Mouse (Mus musculus): Measurements from ENCODE around the gene Vti1a.

The Vti1a gene

DNA sequence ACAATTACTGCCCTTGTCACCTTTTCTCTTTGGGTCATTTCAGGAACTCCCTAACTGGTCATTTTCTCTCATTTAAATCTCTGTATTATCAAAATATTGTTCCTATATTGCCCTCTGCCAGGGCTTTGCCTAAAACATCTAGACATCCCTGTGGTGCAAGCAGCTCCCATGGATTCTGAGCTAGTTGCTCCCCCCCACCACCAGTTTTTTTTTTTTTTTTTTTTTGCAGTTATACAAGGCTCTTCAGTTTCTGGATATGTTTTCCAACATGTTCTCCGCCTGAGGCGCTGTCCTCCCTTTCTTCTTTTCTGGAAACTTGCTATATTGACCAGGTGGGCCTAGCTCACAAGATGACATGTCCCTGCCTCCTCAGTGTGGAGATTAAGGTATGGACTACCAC is 2.4 kb upstream of the Vti1a start:
- no peak for DNase-seq (ENCODE audit: low read depth, low spot score)

DNA sequence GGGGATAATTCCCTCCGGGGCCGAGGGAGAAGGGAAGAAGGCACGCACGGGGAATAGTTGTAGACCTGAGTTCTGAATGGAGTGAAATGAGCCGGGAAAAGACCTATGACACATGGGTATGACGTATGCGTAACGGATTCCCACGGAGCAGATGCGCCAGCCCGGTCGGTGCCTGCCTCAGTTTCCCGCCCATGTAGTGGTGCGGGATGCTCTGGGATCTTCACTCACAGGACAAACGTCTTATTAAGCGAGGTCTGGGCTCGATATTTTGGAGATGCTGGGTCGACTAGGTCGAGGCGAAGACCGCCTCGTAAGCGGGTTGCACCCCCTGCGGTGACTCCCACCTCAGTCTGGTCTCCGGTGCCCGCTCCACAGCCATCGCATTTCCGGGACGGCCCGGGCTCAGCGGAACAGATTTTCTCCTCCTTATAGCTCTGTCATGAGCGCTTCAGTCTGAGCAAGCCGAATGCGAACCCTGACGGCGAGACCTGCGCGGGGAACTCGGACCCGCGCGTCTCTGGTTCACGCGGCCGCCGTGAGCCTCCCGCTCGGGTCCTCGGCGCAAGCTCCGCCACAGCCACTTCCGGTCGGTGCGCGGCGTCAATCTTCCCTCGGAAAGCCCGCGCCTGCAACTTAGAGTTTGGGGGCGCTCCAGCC is 515 bp upstream of the Vti1a start, which contains the start of gene Zdhhc6:
TSS of gene Zdhhc6 (minus strand) at position 581 of the 657 bp plus-strand sequence.
- DNase-seq (ENCODE audit: low read depth, low spot score) = no peak

DNA sequence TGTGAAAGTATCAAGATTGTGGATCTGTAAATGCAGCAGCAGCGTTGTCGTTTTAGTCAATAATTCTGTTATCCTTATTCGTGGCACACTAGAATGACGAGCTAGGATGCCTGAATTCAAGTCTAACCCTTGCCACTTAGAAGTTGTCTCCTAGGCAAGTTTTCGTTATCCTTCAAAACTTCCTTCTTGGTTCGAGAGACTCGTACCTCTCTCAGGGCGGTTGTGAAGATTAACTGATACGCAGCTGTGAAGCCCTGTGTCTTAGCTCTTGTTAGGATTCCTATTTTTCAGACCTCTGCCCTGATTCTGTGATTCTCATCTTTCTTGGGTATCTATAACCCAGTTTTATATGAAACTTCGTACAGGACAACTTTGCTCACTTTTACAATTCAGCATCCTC is 806 bp downstream of the Vti1a start:
- no peak for DNase-seq (ENCODE audit: low read depth, low spot score)

DNA sequence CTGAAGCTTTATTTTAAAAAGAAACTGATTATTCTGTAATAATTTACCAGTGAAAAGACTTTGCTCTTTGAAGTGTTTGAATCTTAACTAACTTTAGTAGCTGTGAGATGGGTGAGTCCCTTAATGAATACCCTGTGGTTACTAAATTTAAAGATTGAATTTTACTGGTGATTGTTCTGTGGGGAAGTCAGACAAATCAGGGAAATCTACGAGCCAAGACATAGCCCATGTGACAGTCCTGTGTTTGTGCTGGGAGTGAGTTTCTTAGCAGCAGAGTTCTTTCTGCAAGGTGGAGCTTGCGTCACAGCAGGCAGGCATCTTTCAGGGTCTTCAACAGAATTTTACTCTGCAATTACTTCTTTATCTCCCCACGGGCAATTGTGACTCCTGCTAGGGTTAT is 2.9 kb downstream of the Vti1a start:
- DNase-seq (ENCODE audit: low read depth, low spot score) = no peak

DNA sequence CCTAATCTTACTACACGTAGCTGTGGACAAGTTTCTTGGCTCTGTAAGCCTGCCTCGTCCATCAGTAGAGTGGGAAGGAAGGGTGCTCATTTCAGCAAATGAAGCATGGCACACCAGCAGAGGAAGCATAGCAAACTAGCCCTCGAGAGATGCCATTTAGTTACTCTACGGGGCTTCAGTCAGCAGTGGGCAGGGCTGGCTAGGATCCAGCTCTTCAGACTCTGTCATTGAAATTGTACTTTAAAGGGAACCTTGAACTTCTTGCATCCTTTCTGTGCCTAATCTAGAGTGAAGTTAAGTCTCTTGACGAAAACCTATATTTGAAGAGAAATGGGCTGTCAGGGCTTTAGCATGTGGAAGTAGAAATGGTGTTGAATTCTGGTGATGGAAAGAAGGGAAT is 3.4 kb downstream of the Vti1a start:
- no peak for DNase-seq (ENCODE audit: low read depth, low spot score)

DNA sequence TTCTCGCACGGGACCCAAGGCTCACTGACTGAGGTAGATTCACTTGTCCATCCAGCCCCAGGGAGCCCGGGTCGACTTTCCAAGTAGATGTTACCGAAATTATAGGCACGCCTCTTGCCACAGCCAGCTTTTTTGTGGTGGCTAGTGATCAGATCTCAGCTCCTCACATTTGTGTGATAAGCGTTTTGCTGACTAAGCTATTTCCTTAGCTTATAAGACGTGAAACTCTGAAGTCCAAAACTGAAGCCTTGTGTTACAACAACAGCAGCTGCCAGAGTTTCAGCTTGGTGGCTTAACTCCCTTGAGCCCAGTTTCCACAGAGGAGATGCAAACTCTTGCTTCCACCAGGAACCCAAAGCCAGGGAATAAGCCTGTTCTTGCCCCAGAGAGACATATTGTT is 6.5 kb downstream of the Vti1a start:
- no peak for DNase-seq (ENCODE audit: low read depth, low spot score)

DNA sequence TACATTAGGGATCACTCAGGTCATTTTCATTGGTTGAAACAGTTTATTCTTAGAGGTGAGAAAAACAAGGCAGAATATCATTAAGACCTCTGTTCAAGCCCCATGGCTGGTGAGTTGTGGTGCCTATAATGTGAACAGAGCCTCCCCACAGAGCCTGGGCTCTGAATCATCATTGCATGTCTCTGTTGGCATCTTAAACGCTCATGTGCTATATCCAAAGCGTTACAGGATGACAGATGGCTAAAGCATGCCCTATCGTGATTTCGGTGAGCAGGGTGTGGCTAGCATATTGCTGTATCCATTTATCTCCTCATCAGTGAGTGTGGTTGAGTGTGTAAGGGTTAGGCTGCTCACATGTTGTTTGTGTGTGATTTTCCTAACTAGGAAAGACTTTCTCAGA is 11.4 kb downstream of the Vti1a start:
- DNase-seq (ENCODE audit: low read depth, low spot score) = no peak

DNA sequence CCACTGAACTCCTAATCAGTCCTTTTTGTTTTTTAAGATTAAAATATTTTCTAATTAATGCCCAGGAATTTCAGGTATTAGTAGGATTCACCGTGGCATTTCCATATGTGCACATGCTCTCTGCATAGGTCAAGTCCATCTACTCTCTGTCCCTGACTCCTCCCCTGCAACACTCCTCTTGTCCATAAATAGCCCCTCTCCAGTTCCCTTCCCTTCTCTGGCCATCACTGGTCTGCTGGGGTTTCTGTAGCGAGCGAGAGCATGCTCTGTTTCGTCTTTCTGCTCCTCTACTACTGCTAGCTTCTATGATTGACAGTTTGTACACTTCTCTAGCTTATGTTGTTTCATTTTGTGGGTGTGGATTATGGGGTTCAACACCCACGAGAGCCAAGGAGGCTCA is 15.7 kb downstream of the Vti1a start:
- DNase-seq (ENCODE audit: low read depth, low spot score) = no peak

DNA sequence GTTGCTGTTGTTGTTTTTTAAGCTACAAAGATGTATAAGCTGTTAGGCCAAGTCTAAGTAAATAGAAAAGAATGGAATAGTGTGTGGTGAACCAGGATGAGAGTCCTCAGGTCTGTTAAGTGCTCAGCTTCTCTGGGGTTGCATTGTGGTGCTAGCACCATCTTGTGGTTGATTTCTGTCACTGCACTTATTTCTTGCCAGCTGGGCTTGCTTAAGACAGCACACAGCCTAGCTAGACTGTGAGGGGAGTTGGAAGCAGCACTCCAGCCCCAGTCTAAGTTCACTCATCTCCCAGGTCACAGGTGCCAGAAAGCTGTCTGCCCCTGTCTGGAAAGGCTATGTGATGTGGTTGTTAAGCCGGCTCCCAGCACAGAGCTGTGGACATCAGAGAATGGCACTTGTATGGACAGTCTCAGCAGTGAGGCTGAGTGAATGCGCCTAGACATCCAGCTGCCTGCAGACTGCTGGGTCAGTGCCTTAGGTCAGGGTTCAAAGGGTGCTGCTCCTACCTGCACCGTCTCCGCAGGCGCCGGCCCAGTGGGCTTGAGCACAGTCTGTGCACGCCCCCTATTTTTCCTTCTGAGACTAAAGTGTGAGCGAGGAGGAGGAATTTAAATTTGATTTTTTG is 16.7 kb downstream of the Vti1a start:
- DNase-seq (ENCODE audit: low read depth, low spot score) = peak; percentile 70

DNA sequence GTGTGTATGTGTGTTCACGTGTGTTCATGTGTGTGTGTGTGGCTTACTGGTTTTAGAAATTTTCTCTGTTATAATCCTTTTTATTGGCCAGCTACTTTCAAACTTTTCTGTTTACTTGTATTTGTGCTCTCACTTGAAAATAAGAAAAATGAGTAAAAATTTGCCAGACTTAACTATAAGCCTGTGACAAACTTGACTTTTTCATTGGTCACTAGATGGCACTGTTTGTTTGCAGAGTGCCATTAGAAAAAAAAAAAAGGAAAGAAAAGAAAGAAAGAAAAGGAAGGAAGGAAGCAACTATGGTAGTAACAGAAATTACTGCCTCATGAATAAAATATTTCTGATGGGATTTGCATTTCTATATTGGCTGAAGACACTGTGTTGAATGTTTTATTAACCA is 19.8 kb downstream of the Vti1a start:
- DNase-seq (ENCODE audit: low read depth, low spot score) = no peak

DNA sequence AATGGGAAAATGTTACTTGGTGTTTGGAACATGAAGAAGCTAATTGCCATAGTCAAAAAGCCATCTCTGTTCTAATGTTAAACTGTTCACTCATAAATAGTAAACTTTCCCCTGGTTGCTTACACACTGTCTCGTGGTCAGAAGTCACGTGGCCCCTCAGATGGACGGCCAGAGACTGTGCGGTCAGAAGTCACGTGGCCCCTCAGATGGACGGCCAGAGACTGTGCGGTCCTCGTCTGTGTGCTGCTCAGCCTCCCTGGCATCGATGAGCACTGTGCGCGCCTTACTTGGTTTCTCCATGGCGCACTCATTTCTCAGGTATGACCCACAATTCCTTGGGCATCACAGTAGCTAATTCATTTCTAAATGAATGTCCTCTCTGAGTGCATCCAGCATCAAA is 20.3 kb downstream of the Vti1a start:
- DNase-seq (ENCODE audit: low read depth, low spot score) = no peak

DNA sequence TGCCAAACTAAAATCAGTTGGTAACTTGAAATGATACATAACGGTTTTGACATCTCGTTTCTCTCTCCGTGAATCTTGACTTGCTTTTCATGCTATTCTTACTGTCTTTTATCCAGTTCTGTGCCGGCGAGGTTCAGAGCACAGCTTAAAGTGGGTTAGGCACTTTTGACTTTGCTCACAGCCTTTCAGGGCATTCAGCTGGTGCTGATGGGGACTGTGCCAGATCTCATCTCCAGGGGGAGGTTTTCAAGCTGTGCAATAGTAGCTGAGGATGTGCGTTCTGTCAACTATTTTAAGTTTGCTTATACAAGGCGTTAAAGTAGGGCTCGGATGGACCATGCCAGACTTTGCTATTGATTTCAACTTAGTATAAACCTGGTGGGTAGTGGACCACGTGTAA is 21.0 kb downstream of the Vti1a start:
- no peak for DNase-seq (ENCODE audit: low read depth, low spot score)

DNA sequence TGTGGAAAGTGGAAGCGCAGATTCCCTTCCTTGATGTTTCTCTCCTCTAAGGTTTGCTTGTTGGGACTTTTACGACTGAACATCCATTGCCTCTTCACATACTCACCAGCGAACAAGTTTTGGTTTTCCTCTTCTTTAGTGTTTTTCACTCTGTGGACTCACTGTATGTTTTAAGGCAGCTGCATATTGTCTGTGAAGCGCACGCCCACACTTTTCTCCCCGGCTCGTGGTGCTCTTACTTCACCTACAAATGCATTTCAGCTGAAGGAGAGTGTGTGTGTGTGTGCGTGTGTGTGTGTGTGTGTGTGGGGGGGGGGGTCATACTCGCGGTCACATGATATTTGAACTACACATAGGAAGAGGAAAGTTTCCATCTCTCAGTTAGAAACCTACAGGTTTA is 21.6 kb downstream of the Vti1a start:
- no peak for DNase-seq (ENCODE audit: low read depth, low spot score)

DNA sequence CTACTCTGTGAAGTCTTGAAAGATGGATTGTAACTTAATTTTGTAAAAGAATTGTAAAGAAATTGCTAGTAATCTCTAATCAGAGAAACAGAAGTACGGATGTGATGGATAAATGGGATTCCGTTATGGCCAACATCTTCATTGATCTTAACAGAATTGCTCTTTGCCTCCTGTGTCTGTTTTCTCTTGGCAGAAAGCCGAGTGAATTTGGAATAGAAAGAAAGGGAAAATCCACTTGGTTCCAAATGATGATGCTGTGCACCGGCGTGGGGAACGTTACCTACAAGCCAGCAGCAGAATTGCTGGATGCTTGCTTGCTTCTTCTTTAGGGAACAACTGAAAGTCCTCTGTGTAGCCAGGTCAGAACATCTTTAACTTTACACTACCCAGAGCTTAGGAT is 24.4 kb downstream of the Vti1a start:
- DNase-seq (ENCODE audit: low read depth, low spot score) = no peak

DNA sequence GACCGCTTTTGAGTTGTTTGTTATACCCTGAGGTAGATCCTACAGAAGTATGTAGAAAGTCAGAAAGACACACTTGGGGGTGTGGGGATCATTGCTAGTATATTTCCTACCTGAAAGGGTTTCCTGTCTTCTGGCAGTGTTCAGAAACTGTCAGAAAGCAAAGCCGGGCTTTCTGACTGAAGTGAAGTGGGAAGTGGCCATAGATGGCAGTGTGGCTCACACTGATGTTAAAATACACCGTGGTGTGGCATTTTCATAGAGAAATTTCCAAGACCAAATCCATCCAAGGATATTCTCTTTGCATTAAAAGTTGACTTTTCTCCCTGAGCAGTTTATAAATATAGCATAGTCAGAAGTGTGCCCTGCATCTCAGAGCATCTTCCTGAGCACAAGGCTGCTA is 25.3 kb downstream of the Vti1a start:
- DNase-seq (ENCODE audit: low read depth, low spot score) = no peak

DNA sequence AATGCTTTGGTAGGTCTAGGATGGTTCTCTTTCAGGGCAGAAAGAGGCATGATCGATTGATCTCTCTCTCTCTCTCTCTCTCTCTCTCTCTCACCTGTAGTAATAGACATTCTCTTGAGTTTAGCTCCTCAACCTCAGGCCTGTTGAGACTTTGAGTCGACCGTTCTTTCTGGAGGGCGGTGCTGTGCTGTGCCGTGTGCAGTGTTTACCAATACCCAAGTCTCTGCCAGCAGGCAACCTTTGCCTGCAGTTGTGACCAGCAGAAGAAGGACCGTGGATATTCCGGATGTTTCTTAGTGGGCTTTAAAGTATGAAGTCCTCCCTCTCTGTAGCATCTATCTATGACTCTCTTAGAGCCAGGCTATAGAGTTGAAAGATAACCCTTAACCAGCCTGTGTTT is 26.3 kb downstream of the Vti1a start:
- DNase-seq (ENCODE audit: low read depth, low spot score) = no peak

DNA sequence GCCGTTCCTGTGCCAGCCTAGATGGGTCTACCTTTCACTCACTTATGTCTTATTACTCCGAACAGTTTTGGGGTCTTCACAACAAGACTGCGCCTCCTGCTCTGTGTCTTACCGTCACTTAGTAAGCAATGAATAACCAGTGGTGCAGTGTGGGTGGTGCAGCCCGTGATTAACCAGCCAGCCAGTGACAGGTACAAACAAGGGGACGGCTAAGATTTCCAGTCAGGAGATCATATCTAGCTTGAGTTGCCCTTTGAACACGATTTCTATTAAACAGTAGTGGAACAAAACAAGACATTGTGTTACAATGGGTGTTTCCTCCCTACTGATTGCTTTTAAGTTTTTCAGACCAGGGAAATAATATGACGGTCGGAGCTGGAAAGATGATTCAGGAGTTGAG is 27.2 kb downstream of the Vti1a start:
- DNase-seq (ENCODE audit: low read depth, low spot score) = no peak

DNA sequence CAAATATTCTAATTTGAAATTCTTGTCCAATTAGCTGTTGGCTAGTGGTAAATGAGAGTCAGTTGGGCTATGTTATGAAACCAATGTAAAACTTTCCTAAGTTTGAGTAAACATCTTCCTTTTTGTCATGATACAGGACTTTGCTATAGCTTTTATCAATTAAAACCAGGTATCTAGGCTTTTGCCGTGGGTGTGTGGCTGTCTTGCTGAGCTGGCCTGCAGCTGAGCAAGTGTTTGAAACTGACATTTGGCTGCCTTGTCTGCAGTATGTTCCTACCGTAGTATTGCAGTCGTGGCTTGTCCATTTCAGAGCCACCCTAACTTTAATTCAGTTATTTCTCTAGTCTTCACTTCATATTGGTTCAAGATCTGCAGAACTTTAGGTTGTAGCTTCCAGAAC is 32.1 kb downstream of the Vti1a start:
- no peak for DNase-seq (ENCODE audit: low read depth, low spot score)

DNA sequence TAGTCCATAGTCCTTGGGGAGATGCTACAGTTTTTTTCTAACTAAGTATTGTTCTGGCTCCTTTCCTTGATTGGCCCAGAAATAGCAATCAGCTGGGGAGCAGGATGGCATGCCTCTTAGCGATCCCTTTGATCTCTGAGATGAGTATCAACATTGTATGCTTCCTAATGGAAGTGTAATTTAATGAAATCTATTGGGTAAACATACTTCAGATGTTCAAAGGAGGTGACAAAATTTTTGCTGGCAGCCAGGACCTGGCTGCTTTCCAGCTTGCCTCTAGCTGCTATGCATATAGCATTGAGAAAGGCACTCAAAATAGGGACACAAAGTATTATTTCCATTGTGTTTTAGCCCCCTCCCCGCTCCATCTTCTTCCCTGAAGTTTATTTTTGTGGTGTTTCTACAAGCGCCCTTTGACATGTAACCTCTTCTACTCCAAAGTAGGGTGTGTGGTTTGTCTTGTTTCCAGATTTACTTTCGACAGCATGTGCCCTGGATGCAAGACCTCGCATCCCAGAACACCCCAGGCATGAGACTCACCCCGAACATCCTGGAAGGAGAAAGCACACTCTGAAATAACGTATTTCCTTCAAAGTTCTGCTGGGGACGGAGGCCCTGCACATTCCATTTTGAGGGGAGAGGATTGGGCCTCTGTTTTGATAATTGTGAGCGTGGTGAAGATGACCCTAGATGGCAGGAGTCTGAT is 34.7 kb downstream of the Vti1a start:
- DNase-seq (ENCODE audit: low read depth, low spot score) = no peak

DNA sequence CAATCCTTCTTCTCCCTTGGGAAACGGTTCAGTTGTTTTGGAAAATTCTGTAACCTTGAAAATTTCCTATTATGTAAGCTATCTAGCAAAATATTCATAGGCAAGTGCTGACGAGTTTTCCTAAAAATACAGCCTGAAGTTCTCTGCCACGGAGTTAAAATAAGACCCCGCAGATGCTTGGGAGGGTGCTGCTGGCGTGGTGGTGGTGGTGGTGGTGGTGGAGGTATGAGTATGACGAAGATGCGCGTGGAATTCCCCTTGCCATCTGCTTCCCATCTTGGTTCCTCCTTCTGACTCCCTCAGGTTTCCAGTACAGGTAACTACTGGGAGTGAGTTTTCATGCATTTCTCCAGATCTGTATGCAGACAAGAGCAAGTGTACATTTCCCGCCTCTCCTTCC is 46.5 kb downstream of the Vti1a start:
- no peak for DNase-seq (ENCODE audit: low read depth, low spot score)

DNA sequence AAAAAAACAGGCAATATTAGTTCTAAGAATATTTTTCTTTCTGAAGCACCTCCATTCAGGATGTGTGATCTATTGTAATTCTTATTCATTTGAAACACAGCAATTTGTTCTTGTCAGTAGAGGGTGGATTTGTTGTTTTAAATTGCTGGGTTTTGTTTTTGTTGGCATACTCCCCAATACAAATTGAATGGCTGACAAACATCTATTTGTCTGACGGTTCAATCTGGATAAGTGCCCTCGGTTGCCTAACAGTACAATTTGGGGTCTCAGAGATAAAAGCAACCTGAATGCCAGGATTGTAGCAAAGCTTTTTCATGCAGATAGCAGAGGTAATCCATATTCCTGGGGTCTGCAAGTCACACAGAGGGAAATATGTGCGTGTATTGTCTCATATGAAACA is 53.6 kb downstream of the Vti1a start:
- no peak for DNase-seq (ENCODE audit: low read depth, low spot score)

DNA sequence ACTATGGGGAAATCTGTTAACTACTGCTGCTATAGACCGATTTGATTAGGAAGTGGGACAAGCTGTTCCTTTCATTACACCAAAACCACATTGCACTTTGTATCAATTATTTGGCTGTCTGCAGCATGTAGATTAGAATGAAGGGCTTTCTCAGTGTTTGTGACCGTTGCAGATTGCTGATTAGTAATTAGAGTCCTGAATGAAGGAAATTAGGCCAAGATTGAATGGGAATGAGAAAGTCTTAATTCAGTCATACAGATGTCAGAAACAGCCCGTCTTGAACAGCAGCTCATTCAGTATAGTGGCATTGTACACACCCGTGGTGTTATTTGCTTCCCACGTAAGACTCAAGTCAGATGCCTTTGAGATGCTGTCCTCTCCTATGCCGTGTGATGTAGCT is 60.2 kb downstream of the Vti1a start:
- no peak for DNase-seq (ENCODE audit: low read depth, low spot score)

DNA sequence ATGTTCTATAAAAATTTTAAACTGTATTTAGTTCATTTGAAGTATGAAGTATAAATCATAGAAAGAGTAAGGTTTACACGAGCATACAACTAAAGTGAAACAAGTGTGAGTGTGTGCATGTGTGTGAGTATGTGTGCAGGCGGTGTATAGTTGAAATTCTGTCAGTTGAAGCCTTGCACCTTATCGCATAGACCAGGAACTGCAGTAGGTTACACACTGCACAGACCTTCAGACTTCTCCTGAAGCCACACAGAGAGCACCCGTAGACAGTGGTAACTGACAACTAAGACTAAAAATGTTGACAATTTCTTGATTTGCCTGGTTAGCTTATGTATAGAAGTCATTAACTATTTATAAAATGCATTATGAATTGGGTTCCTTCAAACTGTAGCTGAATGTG is 61.4 kb downstream of the Vti1a start:
- DNase-seq (ENCODE audit: low read depth, low spot score) = no peak

Measured in CD4-positive helper T cell, adult 2 months (primary cell).